In the genomic region with DNA sequence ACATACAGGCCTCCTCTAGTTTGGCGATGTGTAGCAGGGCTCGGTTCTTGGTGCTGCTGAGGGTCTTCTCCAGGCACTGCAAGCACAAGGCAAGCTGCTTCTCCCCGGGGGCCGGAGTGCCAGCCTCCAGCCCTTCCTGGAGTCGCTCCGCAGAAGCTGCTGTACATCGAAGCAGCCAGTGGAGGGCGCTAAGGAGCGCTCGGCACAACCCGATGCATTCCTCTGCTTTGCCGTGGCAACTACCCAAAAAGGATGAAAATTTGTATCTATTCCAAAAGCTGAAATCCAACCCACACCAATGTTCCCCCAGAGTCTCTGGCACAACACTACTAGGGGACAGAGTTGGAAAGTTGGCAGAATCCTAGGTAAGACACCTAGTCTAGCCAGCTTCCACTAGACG, we compare ENCODE assay signal across 8 mouse cellular contexts. TPM values are rescaled to one million over a fixed set of nuclear protein-coding genes. Genes with fewer than 3 reads are reported as not detected.
DNase-seq lines count a peak whose midpoint lies in the region; ATAC-seq and TF ChIP-seq lines count a peak whose summit lies in the region.

No protein-coding gene starts in this region.

- H3K9me3 ChIP-seq in midbrain, embryonic 11.5 days (ENCODE audit: control insufficient read depth, low read length), result no peaks in the 10 kb centered on the region
- H3K9me3 ChIP-seq in midbrain, embryonic 16.5 days (replicated peaks; ENCODE audit: control insufficient read depth, low read length, poor library complexity, severe bottlenecking), result no peaks in the 10 kb centered on the region
- H3K9me3 ChIP-seq in forebrain, embryonic 13.5 days (replicated peaks), result no peaks in the 10 kb centered on the region
- H3K9me3 ChIP-seq in hindbrain, postnatal 0 days (ENCODE audit: low read length), result no peaks in the 10 kb centered on the region
- H3K9me3 ChIP-seq in midbrain, embryonic 14.5 days (ENCODE audit: control insufficient read depth, low read length), result no peaks in the 10 kb centered on the region

- H3K27me3 ChIP-seq in midbrain, embryonic 11.5 days (ENCODE audit: control insufficient read depth, insufficient read depth, low read length), result no peaks in the 10 kb centered on the region
- H3K27me3 ChIP-seq in midbrain, embryonic 16.5 days (ENCODE audit: control insufficient read depth, insufficient read depth, low read depth, low read length), result no peaks in the 10 kb centered on the region
- no peaks in the 10 kb centered on the region for H3K27me3 ChIP-seq in forebrain, embryonic 13.5 days
- H3K27me3 ChIP-seq in hindbrain, postnatal 0 days (ENCODE audit: insufficient read depth, low read length), result no peaks in the 10 kb centered on the region
- H3K27me3 ChIP-seq in midbrain, embryonic 14.5 days (ENCODE audit: control insufficient read depth, insufficient read depth, low read length), result no peaks in the 10 kb centered on the region

- peak; percentile 97 for DNase-seq in midbrain, embryonic 11.5 days (ENCODE audit: low spot score, missing footprints)
- peak; percentile 86 for DNase-seq in cerebellum, adult 11 months
- peak; percentile 89 for DNase-seq in hindbrain, postnatal 0 days (ENCODE audit: low spot score)
- peak; percentile 87 to 95 for DNase-seq in left cerebral cortex, postnatal 14 days (ENCODE audit: low spot score in 2 of 2)
- DNase-seq in midbrain, embryonic 14.5 days, result peak; percentile 79
- peak; percentile 59 for DNase-seq in testis, postnatal 14 days (ENCODE audit: low spot score)

- WGBS in midbrain, embryonic 11.5 days, result 20% methylated on average over 13 of the region's 13 CpGs
- 11% methylated on average over 13 of the region's 13 CpGs for WGBS in midbrain, embryonic 16.5 days
- WGBS in forebrain, embryonic 13.5 days, result 12% methylated on average over 13 of the region's 13 CpGs
- WGBS in hindbrain, postnatal 0 days, result 9% methylated on average over 13 of the region's 13 CpGs
- 13% methylated on average over 13 of the region's 13 CpGs for WGBS in midbrain, embryonic 14.5 days

- H3K4me1 ChIP-seq in midbrain, embryonic 11.5 days (ENCODE audit: control insufficient read depth, insufficient read depth, low read length), result no peaks in the 10 kb centered on the region; the same call in 1 of the 2 replicates
- H3K4me1 ChIP-seq in midbrain, embryonic 16.5 days (ENCODE audit: control insufficient read depth, insufficient read depth, low read length), result no peaks in the 10 kb centered on the region
- peaks cover 14% of the 10 kb centered on the region for H3K4me1 ChIP-seq in forebrain, embryonic 13.5 days
- no peaks in the 10 kb centered on the region for H3K4me1 ChIP-seq in hindbrain, postnatal 0 days (ENCODE audit: insufficient read depth, low read length)
- H3K4me1 ChIP-seq in midbrain, embryonic 14.5 days (ENCODE audit: control insufficient read depth, insufficient read depth, low read length), result no peaks in the 10 kb centered on the region

- peaks cover 14% of the 10 kb centered on the region; the same call in 1 of the 2 replicates for H3K36me3 ChIP-seq in midbrain, embryonic 11.5 days (ENCODE audit: control insufficient read depth, insufficient read depth, low read length)
- peaks cover 25% of the 10 kb centered on the region for H3K36me3 ChIP-seq in midbrain, embryonic 16.5 days (ENCODE audit: control insufficient read depth, insufficient read depth, low read length)
- H3K36me3 ChIP-seq in forebrain, embryonic 13.5 days (ENCODE audit: poor library complexity, severe bottlenecking), result peaks cover 61% of the 10 kb centered on the region
- peaks cover 32% of the 10 kb centered on the region; the same call in 1 of the 2 replicates for H3K36me3 ChIP-seq in hindbrain, postnatal 0 days (ENCODE audit: insufficient read depth, low read length)
- H3K36me3 ChIP-seq in midbrain, embryonic 14.5 days (ENCODE audit: control insufficient read depth, insufficient read depth, low read length), result peaks cover 76% of the 10 kb centered on the region

- intact Hi-C loops in left cerebral cortex, postnatal 14 days (cut with DNase I), result loop anchor here (2.0 to 5.0 kb wide), 2 partner anchors 43 to 69 kb away; no protein-coding TSS in a partner anchor

- ATAC-seq in midbrain, embryonic 11.5 days (ENCODE audit: low FRiP score), result no peak
- no peak for ATAC-seq in midbrain, embryonic 16.5 days
- ATAC-seq in forebrain, embryonic 13.5 days, result no peak
- ATAC-seq in hindbrain, postnatal 0 days, result peak; percentile 68
- ATAC-seq in midbrain, embryonic 14.5 days (ENCODE audit: low FRiP score, low TSS enrichment), result no peak

- TF ChIP-seq CTCF in hindbrain, postnatal 0 days (IDR thresholded peaks at IDR 0.05; ENCODE audit: low read depth), result peak; percentile 92

- no peak overlapping the region for H3K27ac ChIP-seq in midbrain, embryonic 11.5 days (ENCODE audit: low read depth, low read length)
- no peak overlapping the region for H3K27ac ChIP-seq in midbrain, embryonic 16.5 days (ENCODE audit: low read length)
- H3K27ac ChIP-seq in forebrain, embryonic 13.5 days, result no peak overlapping the region
- peak overlapping the region; percentile 8; the same call in 1 of the 2 replicates for H3K27ac ChIP-seq in hindbrain, postnatal 0 days
- no peak overlapping the region for H3K27ac ChIP-seq in midbrain, embryonic 14.5 days (replicated peaks; ENCODE audit: low read depth, low read length)

- no peak overlapping the region for H3K4me2 ChIP-seq in midbrain, embryonic 11.5 days
- H3K4me2 ChIP-seq in midbrain, embryonic 16.5 days (ENCODE audit: low read length), result no peak overlapping the region
- no peak overlapping the region for H3K4me2 ChIP-seq in forebrain, embryonic 13.5 days
- no peak overlapping the region for H3K4me2 ChIP-seq in hindbrain, postnatal 0 days (ENCODE audit: low read depth, low read length)
- H3K4me2 ChIP-seq in midbrain, embryonic 14.5 days (ENCODE audit: low read length), result no peak overlapping the region

- no peak overlapping the region for H3K4me3 ChIP-seq in midbrain, embryonic 11.5 days (ENCODE audit: low read depth, low read length)
- H3K4me3 ChIP-seq in midbrain, embryonic 16.5 days (ENCODE audit: low read depth, low read length), result no peak overlapping the region
- H3K4me3 ChIP-seq in forebrain, embryonic 13.5 days, result no peak overlapping the region
- H3K4me3 ChIP-seq in hindbrain, postnatal 0 days (ENCODE audit: low read length), result no peak overlapping the region
- no peak overlapping the region for H3K4me3 ChIP-seq in midbrain, embryonic 14.5 days (replicated peaks; ENCODE audit: low read depth, low read length)

- no peak overlapping the region for H3K9ac ChIP-seq in midbrain, embryonic 11.5 days (ENCODE audit: low read length)
- H3K9ac ChIP-seq in midbrain, embryonic 16.5 days (ENCODE audit: low read depth, low read length), result no peak overlapping the region
- H3K9ac ChIP-seq in forebrain, embryonic 13.5 days, result 0 out of 2 replicates have a peak overlapping the region, but pooled peaks have one; percentile 13
- H3K9ac ChIP-seq in hindbrain, postnatal 0 days (replicated peaks; ENCODE audit: low read length), result no peak overlapping the region
- H3K9ac ChIP-seq in midbrain, embryonic 14.5 days (replicated peaks; ENCODE audit: low read length), result no peak overlapping the region

RNA-seq across cellular contexts. Expression of a gene that starts 11.3 kb away (rescaled TPM):
- polyA plus RNA-seq in midbrain, embryonic 11.5 days (2014; fragmentation: Nextera tagmentation; extraction: Ambion mirVana), result 66.1 and 67.1 TPM in 2 replicates
- polyA plus RNA-seq in midbrain, embryonic 16.5 days (2015; fragmentation: Nextera tagmentation; extraction: Ambion mirVana), result 75.1 and 77.5 TPM in 2 replicates
- 79.0 and 86.0 TPM in 2 replicates for polyA plus RNA-seq in forebrain, embryonic 13.5 days (2015; fragmentation: Nextera tagmentation; extraction: Ambion mirVana)
- total RNA-seq in hindbrain, postnatal 0 days (2014; rRNA removed), result 63.2 and 88.6 TPM in 2 replicates
- polyA plus RNA-seq in hindbrain, postnatal 0 days (2015; fragmentation: Nextera tagmentation; extraction: Ambion mirVana), result 47.1 and 48.3 TPM in 2 replicates
- 100 to 1,000 TPM in 1 of 2 experiments, 10 to 100 TPM in 1; 96.3 to 114 TPM for total RNA-seq in left cerebral cortex, postnatal 14 days (2021)
- polyA plus RNA-seq in midbrain, embryonic 14.5 days (2014; fragmentation: Nextera tagmentation; extraction: Ambion mirVana), result 65.7 and 81.1 TPM in 2 replicates

RNA-seq across cellular contexts. Expression of a gene that starts 16.8 kb away (rescaled TPM):
- not detected in 2 replicates for polyA plus RNA-seq in midbrain, embryonic 11.5 days (2014; fragmentation: Nextera tagmentation; extraction: Ambion mirVana)
- not detected in 2 replicates for polyA plus RNA-seq in midbrain, embryonic 16.5 days (2015; fragmentation: Nextera tagmentation; extraction: Ambion mirVana)
- polyA plus RNA-seq in forebrain, embryonic 13.5 days (2015; fragmentation: Nextera tagmentation; extraction: Ambion mirVana), result 0.12 TPM in 1 of 2 replicates, not detected in the other
- total RNA-seq in hindbrain, postnatal 0 days (2014; rRNA removed), result not detected in 2 replicates
- polyA plus RNA-seq in hindbrain, postnatal 0 days (2015; fragmentation: Nextera tagmentation; extraction: Ambion mirVana), result not detected in 2 replicates
- not detected for total RNA-seq in left cerebral cortex, postnatal 14 days (2021)
- not detected in 2 replicates for polyA plus RNA-seq in midbrain, embryonic 14.5 days (2014; fragmentation: Nextera tagmentation; extraction: Ambion mirVana)

RNA-seq across cellular contexts. Expression of a gene that starts 22.5 kb away (rescaled TPM):
- 21.9 and 23.7 TPM in 2 replicates for polyA plus RNA-seq in midbrain, embryonic 11.5 days (2014; fragmentation: Nextera tagmentation; extraction: Ambion mirVana)
- 139 and 149 TPM in 2 replicates for polyA plus RNA-seq in midbrain, embryonic 16.5 days (2015; fragmentation: Nextera tagmentation; extraction: Ambion mirVana)
- 93.5 and 95.2 TPM in 2 replicates for polyA plus RNA-seq in forebrain, embryonic 13.5 days (2015; fragmentation: Nextera tagmentation; extraction: Ambion mirVana)
- 725 and 812 TPM in 2 replicates for total RNA-seq in hindbrain, postnatal 0 days (2014; rRNA removed)
- 160 TPM in 2 replicates for polyA plus RNA-seq in hindbrain, postnatal 0 days (2015; fragmentation: Nextera tagmentation; extraction: Ambion mirVana)
- 1,000 to 10,000 TPM in 1 of 2 experiments, 100 to 1,000 TPM in 1; 962 to 1,004 TPM for total RNA-seq in left cerebral cortex, postnatal 14 days (2021)
- 175 and 194 TPM in 2 replicates for polyA plus RNA-seq in midbrain, embryonic 14.5 days (2014; fragmentation: Nextera tagmentation; extraction: Ambion mirVana)

RNA-seq across cellular contexts. Expression of a gene that starts 35.5 kb away (rescaled TPM):
- 142 and 155 TPM in 2 replicates for polyA plus RNA-seq in midbrain, embryonic 11.5 days (2014; fragmentation: Nextera tagmentation; extraction: Ambion mirVana)
- 175 and 182 TPM in 2 replicates for polyA plus RNA-seq in midbrain, embryonic 16.5 days (2015; fragmentation: Nextera tagmentation; extraction: Ambion mirVana)
- 187 and 198 TPM in 2 replicates for polyA plus RNA-seq in forebrain, embryonic 13.5 days (2015; fragmentation: Nextera tagmentation; extraction: Ambion mirVana)
- total RNA-seq in hindbrain, postnatal 0 days (2014; rRNA removed), result 131 and 143 TPM in 2 replicates
- 185 and 190 TPM in 2 replicates for polyA plus RNA-seq in hindbrain, postnatal 0 days (2015; fragmentation: Nextera tagmentation; extraction: Ambion mirVana)
- total RNA-seq in left cerebral cortex, postnatal 14 days (2021), result 100 to 1,000 TPM; 128 to 134 TPM
- polyA plus RNA-seq in midbrain, embryonic 14.5 days (2014; fragmentation: Nextera tagmentation; extraction: Ambion mirVana), result 135 and 164 TPM in 2 replicates

RNA-seq across cellular contexts. Expression of a gene that starts 53.8 kb away (rescaled TPM):
- not detected in 2 replicates for polyA plus RNA-seq in midbrain, embryonic 11.5 days (2014; fragmentation: Nextera tagmentation; extraction: Ambion mirVana)
- not detected in 2 replicates for polyA plus RNA-seq in midbrain, embryonic 16.5 days (2015; fragmentation: Nextera tagmentation; extraction: Ambion mirVana)
- polyA plus RNA-seq in forebrain, embryonic 13.5 days (2015; fragmentation: Nextera tagmentation; extraction: Ambion mirVana), result not detected in 2 replicates
- not detected in 2 replicates for total RNA-seq in hindbrain, postnatal 0 days (2014; rRNA removed)
- 0.14 and 0.16 TPM in 2 replicates for polyA plus RNA-seq in hindbrain, postnatal 0 days (2015; fragmentation: Nextera tagmentation; extraction: Ambion mirVana)
- not detected for total RNA-seq in left cerebral cortex, postnatal 14 days (2021)
- not detected in 2 replicates for polyA plus RNA-seq in midbrain, embryonic 14.5 days (2014; fragmentation: Nextera tagmentation; extraction: Ambion mirVana)
